Mouse (Mus musculus) intestine, embryonic 16.5 days (tissue): ENCODE measurements at regions not wholly inside any gene's neighbourhood (a gene's known extent, or its start where the extent isn't known, plus 50 kb on each side); places are given as distances from the start of the nearest gene placed in this dataset.

Experiments
- ATAC-seq: fragments of 200-750 bp; cut with Nextera tagmentation; 2 replicates; pipeline ENCODE4 v1.8.0; 2017; ENCODE audit warnings: moderate TSS enrichment, moderate library complexity
- H3K27ac ChIP-seq: fragments of 300-500 bp; sonication (generic); 2 replicates; pipeline ENCODE4 v1.5.1; 2014; ENCODE audit warnings: mild to moderate bottlenecking, low read length
- H3K27me3 ChIP-seq: fragments of 300-500 bp; sonication (generic); replicated peaks from 2 replicates; pipeline ENCODE4 v1.6.1; 2014; ENCODE audit warnings: low read length, control low read depth, mixed read lengths; ENCODE audit not compliant: control insufficient read depth, insufficient read depth
- H3K36me3 ChIP-seq: fragments of 300-500 bp; sonication (generic); 2 replicates; pipeline ENCODE4 v1.6.1; 2014; ENCODE audit warnings: low read length, control low read depth; ENCODE audit not compliant: control insufficient read depth, insufficient read depth
- H3K4me1 ChIP-seq: fragments of 300-500 bp; sonication (generic); 2 replicates; pipeline ENCODE4 v1.6.1; 2014; ENCODE audit warnings: low read length, control low read depth, mixed read lengths; ENCODE audit not compliant: control insufficient read depth, insufficient read depth
- H3K4me2 ChIP-seq: fragments of 300-500 bp; sonication (generic); 2 replicates; pipeline ENCODE4 v1.6.1; 2014; ENCODE audit warnings: low read depth, low read length, control low read depth
- H3K4me3 ChIP-seq: fragments of 300-500 bp; sonication (generic); 2 replicates; pipeline ENCODE4 v1.5.1; 2014; ENCODE audit warnings: mild to moderate bottlenecking, low read length
- H3K9ac ChIP-seq: fragments of 300-500 bp; sonication (generic); 2 replicates; pipeline ENCODE4 v1.6.1; 2014; ENCODE audit warnings: low read depth, low read length
- H3K9me3 ChIP-seq: fragments of 300-500 bp; sonication (generic); 2 replicates; pipeline ENCODE4 v1.6.1; 2016; ENCODE audit warnings: low read length, control low read depth; ENCODE audit not compliant: control insufficient read depth
- WGBS: fragments of 180-500 bp; shearing (Covaris S2); extraction: QIAGEN DNeasy Blood & Tissue Kit; methylation state at CpG from one replicate; pipeline ENCODE4 v1.1.7; 2014; 5-methylcytosine and 5-hydroxymethylcytosine counted together

GRCm38 (mm10) chr10:21803184-21803583, 78.8 kb upstream of the Sgk1 start:
- H3K4me2 ChIP-seq = no peak overlapping the region
- H3K4me3 ChIP-seq = no peak overlapping the region
- ATAC-seq = no peak
- H3K36me3 ChIP-seq = no peaks in the 10 kb centered on the region
- no peaks in the 10 kb centered on the region for H3K4me1 ChIP-seq
- no peaks in the 10 kb centered on the region for H3K9me3 ChIP-seq
- no peak overlapping the region for H3K27ac ChIP-seq
- no peak overlapping the region for H3K9ac ChIP-seq
- no peaks in the 10 kb centered on the region for H3K27me3 ChIP-seq

- Histone ChIP-seq H3K36me3 (no peaks in the 10 kb centered on the region), H3K9me3 (no peaks in the 10 kb centered on the region), H3K4me2 (no peak overlapping the region), H3K4me1 (no peaks in the 10 kb centered on the region), H3K9ac (no peak overlapping the region), H3K27ac (no peak overlapping the region), H3K4me3 (no peak overlapping the region), H3K27me3 (no peaks in the 10 kb centered on the region)
- 80% methylated on average over 2 of the region's 2 CpGs for WGBS
- no peak for ATAC-seq
Measured at GRCm38 (mm10) chr10:21804761-21805160, 77.2 kb upstream of the Sgk1 start.

- WGBS = 55% methylated on average over 6 of the region's 6 CpGs
- ATAC-seq = no peak
- Histone ChIP-seq H3K27ac (no peak overlapping the region), H3K4me3 (no peak overlapping the region), H3K4me2 (no peak overlapping the region), H3K9me3 (no peaks in the 10 kb centered on the region), H3K27me3 (no peaks in the 10 kb centered on the region), H3K9ac (no peak overlapping the region), H3K36me3 (no peaks in the 10 kb centered on the region), H3K4me1 (no peaks in the 10 kb centered on the region)
Measured at GRCm38 (mm10) chr10:21805606-21806005, 76.4 kb upstream of the Sgk1 start.

GRCm38 (mm10) chr10:21806716-21807115, 75.3 kb upstream of the Sgk1 start:
- Histone ChIP-seq H3K9ac (no peak overlapping the region), H3K4me3 (no peak overlapping the region), H3K27me3 (no peaks in the 10 kb centered on the region), H3K36me3 (no peaks in the 10 kb centered on the region), H3K4me2 (no peak overlapping the region), H3K27ac (no peak overlapping the region), H3K9me3 (no peaks in the 10 kb centered on the region), H3K4me1 (no peaks in the 10 kb centered on the region)
- 92% methylated on average over 4 of the region's 4 CpGs for WGBS
- no peak for ATAC-seq

- ATAC-seq = no peak
- 81% methylated on average over 3 of the region's 3 CpGs for WGBS
- Histone ChIP-seq H3K36me3 (no peaks in the 10 kb centered on the region), H3K9ac (no peak overlapping the region), H3K27ac (no peak overlapping the region), H3K4me2 (no peak overlapping the region), H3K27me3 (no peaks in the 10 kb centered on the region), H3K9me3 (no peaks in the 10 kb centered on the region), H3K4me1 (no peaks in the 10 kb centered on the region), H3K4me3 (no peak overlapping the region)
Measured at GRCm38 (mm10) chr10:21819686-21820085, 62.3 kb upstream of the Sgk1 start.

GRCm38 (mm10) chr10:21821421-21821820, 60.6 kb upstream of the Sgk1 start:
- Histone ChIP-seq H3K27me3 (no peaks in the 10 kb centered on the region), H3K27ac (no peak overlapping the region), H3K4me3 (no peak overlapping the region), H3K9me3 (no peaks in the 10 kb centered on the region), H3K4me2 (no peak overlapping the region), H3K9ac (no peak overlapping the region), H3K4me1 (no peaks in the 10 kb centered on the region), H3K36me3 (no peaks in the 10 kb centered on the region)
- WGBS = 59% methylated on average over 5 of the region's 5 CpGs
- no peak for ATAC-seq

- no peak for ATAC-seq
- Histone ChIP-seq H3K4me2 (no peak overlapping the region), H3K36me3 (no peaks in the 10 kb centered on the region), H3K4me1 (no peaks in the 10 kb centered on the region), H3K4me3 (no peak overlapping the region), H3K9me3 (no peaks in the 10 kb centered on the region), H3K27me3 (no peaks in the 10 kb centered on the region), H3K27ac (no peak overlapping the region), H3K9ac (no peak overlapping the region)
- WGBS = 60% methylated on average over 12 of the region's 12 CpGs
Measured at GRCm38 (mm10) chr10:21824418-21825025, 57.5 kb upstream of the Sgk1 start.

GRCm38 (mm10) chr10:21826793-21827504, 55.0 kb upstream of the Sgk1 start:
- Histone ChIP-seq H3K4me3 (no peak overlapping the region), H3K4me1 (no peaks in the 10 kb centered on the region), H3K27ac (peak overlapping the region; percentile 43; the same call in 1 of the 2 replicates), H3K36me3 (no peaks in the 10 kb centered on the region), H3K27me3 (no peaks in the 10 kb centered on the region), H3K9me3 (no peaks in the 10 kb centered on the region), H3K4me2 (no peak overlapping the region), H3K9ac (no peak overlapping the region)
- WGBS = 55% methylated on average over 5 of the region's 5 CpGs
- ATAC-seq = peak; percentile 87

- 73% methylated on average over 3 of the region's 3 CpGs for WGBS
- no peak for ATAC-seq
- H3K4me2 ChIP-seq = no peak overlapping the region
- H3K9ac ChIP-seq = no peak overlapping the region
- no peaks in the 10 kb centered on the region for H3K4me1 ChIP-seq
- no peaks in the 10 kb centered on the region for H3K9me3 ChIP-seq
- H3K27me3 ChIP-seq = no peaks in the 10 kb centered on the region
- peak overlapping the region; percentile 43; the same call in 1 of the 2 replicates for H3K27ac ChIP-seq
- H3K36me3 ChIP-seq = no peaks in the 10 kb centered on the region
- no peak overlapping the region for H3K4me3 ChIP-seq
Measured at GRCm38 (mm10) chr10:21827505-21827844, 54.5 kb upstream of the Sgk1 start.
